Comparison of ENCODE assay signal across 9 mouse cellular contexts in genomic region chr2:93199531-93199974, GRCm38 (mm10). TPM values are rescaled to one million over a fixed set of nuclear protein-coding genes. Genes with fewer than 3 reads are reported as not detected.
A peak's percentile ranks its signal among the peaks of the same experiment; 100 is the strongest.
DNase-seq lines count a peak whose midpoint lies in the region; ATAC-seq and TF ChIP-seq lines count a peak whose summit lies in the region.
"Had no signal": no experiment of that assay in that cellular context is flagged by ENCODE, and none has a peak within 500 bp of the region (broad histone marks: within the 10 kb centered on the region; RNA-seq: fewer than 3 reads in every experiment).

No protein-coding gene starts in this region.

- no peak for TF ChIP-seq POLR2A in cerebellum, adult 2 months (IDR thresholded peaks at IDR 0.05; ENCODE audit: borderline replicate concordance, insufficient read depth, low read length)

- WGBS in cerebellum, adult 2 months: 31% methylated on average over 13 of the region's 13 CpGs
- WGBS in hindbrain, embryonic 15.5 days: 30% methylated on average over 13 of the region's 13 CpGs
- 44% methylated on average over 13 of the region's 13 CpGs for WGBS in limb, embryonic 15.5 days
- WGBS in midbrain, embryonic 16.5 days: 39% methylated on average over 13 of the region's 13 CpGs

- TF ChIP-seq CTCF in G1E (IDR thresholded peaks at IDR 0.05; ENCODE audit: low read depth, low read length): peak; percentile 96
- peak; percentile 98 for TF ChIP-seq CTCF in cerebellum, adult 2 months (IDR thresholded peaks at IDR 0.05; ENCODE audit: borderline replicate concordance, insufficient read depth, low read depth, low read length)

- H3K27me3 ChIP-seq in G1E (ENCODE audit: insufficient read depth, low read length): peaks cover 30% of the 10 kb centered on the region
- H3K27me3 ChIP-seq in cerebellum, adult 2 months (ENCODE audit: control insufficient read depth, insufficient read depth, low read length): no peaks in the 10 kb centered on the region
- H3K27me3 ChIP-seq in hindbrain, embryonic 15.5 days: no peaks in the 10 kb centered on the region
- no peaks in the 10 kb centered on the region for H3K27me3 ChIP-seq in limb, embryonic 15.5 days
- H3K27me3 ChIP-seq in midbrain, embryonic 16.5 days (ENCODE audit: control insufficient read depth, insufficient read depth, low read depth, low read length): no peaks in the 10 kb centered on the region

- H3K4me3 ChIP-seq in G1E (ENCODE audit: low read depth, low read length): no peak overlapping the region
- no peak overlapping the region for H3K4me3 ChIP-seq in cerebellum, adult 2 months (replicated peaks; ENCODE audit: insufficient read depth, low read depth, low read length)
- no peak overlapping the region for H3K4me3 ChIP-seq in hindbrain, embryonic 15.5 days
- no peak overlapping the region for H3K4me3 ChIP-seq in limb, embryonic 15.5 days
- H3K4me3 ChIP-seq in midbrain, embryonic 16.5 days (ENCODE audit: low read depth, low read length): no peak overlapping the region
- H3K4me3 ChIP-seq: erythroblast, embryonic 14.5 days had no signal

- no peaks in the 10 kb centered on the region for H3K36me3 ChIP-seq in G1E (replicated peaks)
- 0 out of 2 replicates have a peak, but pooled peaks cover 3% of the 10 kb centered on the region for H3K36me3 ChIP-seq in hindbrain, embryonic 15.5 days
- H3K36me3 ChIP-seq in limb, embryonic 15.5 days: peaks cover 6% of the 10 kb centered on the region; the same call in 1 of the 2 replicates
- no peaks in the 10 kb centered on the region for H3K36me3 ChIP-seq in midbrain, embryonic 16.5 days (ENCODE audit: control insufficient read depth, insufficient read depth, low read length)

- DNase-seq in 3T3-L1 (ENCODE audit: low read depth, low spot score) (peak; percentile 65), G1E (ENCODE audit: low spot score) (peak; percentile 54)
- DNase-seq in cerebellum, adult 2 months: peak; percentile 62 to 75
- DNase-seq in gastrocnemius, adult 8-10 months (ENCODE audit: low spot score in 2 of 2): peak; percentile 29 to 50
- DNase-seq in thymus, postnatal 10 days (ENCODE audit: low spot score in 2 of 2): peak; percentile 58 to 71

- ATAC-seq in G1E (ENCODE audit: extremely low read depth, insufficient number of reproducible peaks, low FRiP score, poor library complexity, severe bottlenecking): no peak
- ATAC-seq in hindbrain, embryonic 15.5 days (ENCODE audit: low FRiP score, low read depth): 0 out of 2 replicates have a peak, but pooled peaks have one; percentile 7
- ATAC-seq in limb, embryonic 15.5 days (ENCODE audit: insufficient number of reproducible peaks, low FRiP score, low TSS enrichment, low read depth): 0 out of 2 replicates have a peak, but pooled peaks have one; percentile 3
- peak; percentile 10 for ATAC-seq in midbrain, embryonic 16.5 days

- H3K9me3 ChIP-seq in G1E (replicated peaks): no peaks in the 10 kb centered on the region
- no peaks in the 10 kb centered on the region for H3K9me3 ChIP-seq in hindbrain, embryonic 15.5 days
- no peaks in the 10 kb centered on the region for H3K9me3 ChIP-seq in limb, embryonic 15.5 days
- no peaks in the 10 kb centered on the region for H3K9me3 ChIP-seq in midbrain, embryonic 16.5 days (replicated peaks; ENCODE audit: control insufficient read depth, low read length, poor library complexity, severe bottlenecking)

- no peak overlapping the region for H3K9ac ChIP-seq in hindbrain, embryonic 15.5 days
- H3K9ac ChIP-seq in limb, embryonic 15.5 days: no peak overlapping the region
- no peak overlapping the region for H3K9ac ChIP-seq in midbrain, embryonic 16.5 days (ENCODE audit: low read depth, low read length)

- no peak overlapping the region for H3K4me2 ChIP-seq in hindbrain, embryonic 15.5 days
- H3K4me2 ChIP-seq in limb, embryonic 15.5 days: no peak overlapping the region
- H3K4me2 ChIP-seq in midbrain, embryonic 16.5 days (ENCODE audit: low read length): no peak overlapping the region

- H3K27ac ChIP-seq in cerebellum, adult 2 months (ENCODE audit: insufficient read depth, low read length): no peak overlapping the region
- H3K27ac ChIP-seq in hindbrain, embryonic 15.5 days (replicated peaks): no peak overlapping the region
- no peak overlapping the region; the same call in 1 of the 2 replicates for H3K27ac ChIP-seq in limb, embryonic 15.5 days
- H3K27ac ChIP-seq in midbrain, embryonic 16.5 days (ENCODE audit: low read length): no peak overlapping the region

- peaks cover 5% of the 10 kb centered on the region for H3K4me1 ChIP-seq in G1E (ENCODE audit: insufficient read depth, low read depth, low read length)
- peaks cover 17% of the 10 kb centered on the region for H3K4me1 ChIP-seq in cerebellum, adult 2 months (ENCODE audit: control insufficient read depth, insufficient read depth, low read length)
- peaks cover 41% of the 10 kb centered on the region for H3K4me1 ChIP-seq in hindbrain, embryonic 15.5 days (replicated peaks)
- H3K4me1 ChIP-seq in limb, embryonic 15.5 days: peaks cover 24% of the 10 kb centered on the region
- peaks cover 11% of the 10 kb centered on the region for H3K4me1 ChIP-seq in midbrain, embryonic 16.5 days (ENCODE audit: control insufficient read depth, insufficient read depth, low read length)

RNA-seq across cellular contexts. Expression of gene Trp53i11, which starts 12.2 kb away (rescaled TPM):
- not detected in 2 replicates for total RNA-seq in G1E (2014; fragmentation: Nextera tagmentation)
- not detected in 2 replicates for total RNA-seq in G1E (2017)
- polyA plus RNA-seq in G1E (2012): not detected in 2 replicates
- 54.5 and 59.6 TPM in 2 replicates for polyA plus RNA-seq in cerebellum, adult 2 months (2012; rRNA removed)
- 1 to 10 TPM; 1.8 to 5.2 (median 3.3) TPM for total RNA-seq in gastrocnemius, adult 8-10 months (2022)
- polyA plus RNA-seq in hindbrain, embryonic 15.5 days (2015; fragmentation: Nextera tagmentation; extraction: Ambion mirVana): 86.6 and 123 TPM in 2 replicates
- 26.5 and 31.0 TPM in 2 replicates for polyA plus RNA-seq in limb, embryonic 15.5 days (2015; fragmentation: Nextera tagmentation; extraction: Ambion mirVana)
- 125 and 139 TPM in 2 replicates for polyA plus RNA-seq in midbrain, embryonic 16.5 days (2015; fragmentation: Nextera tagmentation; extraction: Ambion mirVana)

Comparison
In these comparisons a context has a peak if more than half of its experiments do, and no peak if none do; other contexts are left out.
1. RNA of gene Trp53i11, which starts 12.2 kb away (polyA plus RNA-seq): 125 to 139 TPM in midbrain, embryonic 16.5 days, 86.6 to 123 TPM in hindbrain, embryonic 15.5 days, 54.5 to 59.6 TPM in cerebellum, adult 2 months and 26.5 to 31.0 TPM in limb, embryonic 15.5 days; not detected in G1E; every median in the first group is over 10 times any median in the second.
2. Peak in every context shown above with its lines, with median percentiles within 50 percentile points of each other: DNase-seq.